Mouse (Mus musculus) forebrain, postnatal 0 days (tissue): Measurements from ENCODE around the gene Olfr281. TPM values are rescaled to one million over a fixed set of nuclear protein-coding genes. Genes with fewer than 3 reads are reported as not detected.
"Not testable (repeated sequence)": the region's sequence is repeated elsewhere in the genome, so short reads cannot be mapped to it uniquely, and the experiment has no call there.

Experiments used
- ATAC-seq: fragments of 200-750 bp; cut with Nextera tagmentation; 2 replicates; pipeline ENCODE4 v1.8.0; 2017; ENCODE audit warnings: mild to moderate bottlenecking, moderate library complexity
- DNase-seq: peaks from one replicate; pipeline ENCODE4 v3.0.0-alpha.2; 2015
- H3K27ac ChIP-seq: fragments of 300-500 bp; sonication (generic); 2 replicates; pipeline ENCODE4 v1.5.1; 2014; ENCODE audit warnings: low read depth, mild to moderate bottlenecking, antibody characterized with exemption, low read length, moderate library complexity, mixed read lengths
- H3K27me3 ChIP-seq: fragments of 300-500 bp; sonication (generic); 2 replicates; pipeline ENCODE4 v1.6.1; 2014; ENCODE audit warnings: mild to moderate bottlenecking, low read length, mixed read lengths; ENCODE audit not compliant: insufficient read depth
- H3K36me3 ChIP-seq: fragments of 300-500 bp; sonication (generic); 2 replicates; pipeline ENCODE4 v1.6.1; 2014; ENCODE audit warnings: mild to moderate bottlenecking, moderate library complexity; ENCODE audit not compliant: insufficient read depth
- H3K4me1 ChIP-seq: fragments of 300-500 bp; sonication (generic); 2 replicates; pipeline ENCODE4 v1.6.1; 2014; ENCODE audit warnings: antibody characterized with exemption; ENCODE audit not compliant: insufficient read depth
- H3K4me2 ChIP-seq: fragments of 300-500 bp; sonication (generic); 2 replicates; pipeline ENCODE4 v1.6.1; 2014; ENCODE audit warnings: low read depth, mild to moderate bottlenecking, moderate library complexity
- H3K4me3 ChIP-seq: fragments of 300-500 bp; sonication (generic); 2 replicates; pipeline ENCODE4 v1.5.1; 2014; ENCODE audit warnings: low read depth, low read length, mixed read lengths
- H3K9ac ChIP-seq: fragments of 300-500 bp; sonication (generic); 2 replicates; pipeline ENCODE4 v1.6.1; 2014; ENCODE audit warnings: mild to moderate bottlenecking
- H3K9me3 ChIP-seq: fragments of 300-500 bp; sonication (generic); 2 replicates; pipeline ENCODE4 v1.6.1; 2016; ENCODE audit warnings: low read length
- CTCF ChIP-seq: sonication (generic); IDR thresholded peaks from 2 replicates; pipeline ENCODE4 v1.5.1; 2016; ENCODE audit warnings: antibody characterized with exemption, control low read depth, low read depth
- WGBS: fragments of 180-500 bp; shearing (Covaris S2); extraction: QIAGEN DNeasy Blood & Tissue Kit; methylation state at CpG from one replicate; pipeline ENCODE4 v1.1.7; 2014; 5-methylcytosine and 5-hydroxymethylcytosine counted together
- polyA plus RNA-seq: library from polyadenylated mRNA; unstranded; fragments of >200 nt; fragmentation: Nextera tagmentation; extraction: Ambion mirVana; gene quantifications from 2 replicates; pipeline ENCODE4 v1.2.1, GENCODE M21; 2015
- total RNA-seq: library from RNA; depleted of rRNA; stranded (reverse); fragments of >200 nt; gene quantifications from 2 replicates; pipeline ENCODE4 v1.2.3, GENCODE M21; 2014

Olfr281 gene
- total and polyA plus RNA-seq, 2 experiments from 2014 or later = not detected

DNA sequence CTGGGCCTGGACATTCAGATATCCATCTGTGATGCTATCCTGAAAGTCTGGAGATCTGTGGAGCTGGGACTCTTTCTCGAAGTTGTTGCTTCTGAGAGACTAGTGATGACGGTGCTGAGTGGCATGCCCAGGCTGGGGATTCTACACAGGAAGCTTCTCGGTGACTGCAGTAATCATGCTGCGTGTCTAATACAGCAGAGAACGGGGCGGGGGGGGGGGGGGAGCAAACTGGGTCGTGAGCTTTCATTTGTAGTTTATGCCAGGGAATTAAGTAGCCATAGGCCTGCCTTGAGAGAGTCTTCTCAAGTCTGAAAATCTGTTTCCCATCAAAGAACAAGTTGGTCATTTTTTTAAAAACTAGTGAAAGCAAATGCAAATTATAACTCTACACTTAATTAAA lies 34.3 kb upstream of the Olfr281 start:
- TF ChIP-seq CTCF = no peak
- no peaks in the 10 kb centered on the region for H3K27me3 ChIP-seq
- 80% methylated on average over 7 of the region's 7 CpGs for WGBS
- ATAC-seq (no peak), DNase-seq (no peak)
- no peak overlapping the region for H3K27ac ChIP-seq
- H3K4me2 ChIP-seq = no peak overlapping the region
- H3K9ac ChIP-seq = no peak overlapping the region
- no peaks in the 10 kb centered on the region for H3K4me1 ChIP-seq
- no peaks in the 10 kb centered on the region for H3K36me3 ChIP-seq
- H3K4me3 ChIP-seq = no peak overlapping the region
- no peaks in the 10 kb centered on the region for H3K9me3 ChIP-seq

DNA sequence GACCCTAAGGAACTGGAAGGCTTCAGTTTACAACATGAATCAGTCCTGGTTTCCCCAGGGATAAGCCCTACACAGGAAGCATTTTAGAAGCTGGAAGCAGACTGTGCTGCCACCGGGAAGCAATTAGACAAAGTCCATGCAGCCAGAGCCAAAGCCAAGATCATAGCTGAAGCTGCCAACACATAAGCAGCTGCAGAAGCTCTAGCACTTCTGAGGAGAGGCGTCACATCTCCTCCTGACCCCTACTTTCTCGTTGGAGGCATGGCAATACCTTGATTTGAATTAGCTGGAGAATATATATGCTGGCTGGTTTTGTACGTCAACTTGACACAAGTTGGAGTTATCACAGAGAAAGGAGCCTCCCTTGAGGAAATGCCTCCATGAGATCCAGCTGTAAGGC lies 31.5 kb upstream of the Olfr281 start:
- TF ChIP-seq CTCF = no peak
- DNase-seq = no peak
- 70% methylated on average over 4 of the region's 4 CpGs for whole genome bisulfite sequencing
- Histone ChIP-seq H3K4me2 (no peak overlapping the region), H3K9me3 (no peaks in the 10 kb centered on the region), H3K4me3 (no peak overlapping the region), H3K4me1 (no peaks in the 10 kb centered on the region), H3K36me3 (no peaks in the 10 kb centered on the region), H3K27ac (no peak overlapping the region), H3K27me3 (no peaks in the 10 kb centered on the region), H3K9ac (no peak overlapping the region)
- ATAC-seq = no peak

DNA sequence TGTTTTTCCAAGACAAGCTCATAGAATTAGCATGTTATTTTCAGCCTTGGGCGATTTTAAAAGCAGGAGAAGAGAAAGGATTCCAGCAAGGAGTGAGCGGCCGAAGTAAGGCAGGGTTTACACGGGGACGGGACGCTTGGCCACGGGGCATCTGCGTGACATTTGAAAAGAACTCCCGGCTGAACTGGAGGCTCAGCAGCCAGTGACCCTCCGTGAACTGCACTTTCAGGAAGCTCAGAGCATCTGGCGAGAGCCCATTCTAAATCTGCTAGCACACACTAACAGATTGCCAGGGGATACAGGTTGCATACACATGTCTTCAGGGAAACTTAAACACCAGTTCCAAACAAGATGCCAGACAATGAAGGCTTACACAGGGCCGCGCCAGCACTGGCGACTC lies 28.1 kb upstream of the Olfr281 start:
- 69% methylated on average over 14 of the region's 14 CpGs for WGBS
- Histone ChIP-seq H3K9ac (no peak overlapping the region), H3K4me1 (no peaks in the 10 kb centered on the region), H3K27ac (no peak overlapping the region), H3K27me3 (no peaks in the 10 kb centered on the region), H3K4me2 (no peak overlapping the region), H3K9me3 (no peaks in the 10 kb centered on the region), H3K36me3 (no peaks in the 10 kb centered on the region), H3K4me3 (no peak overlapping the region)
- no peak for TF ChIP-seq CTCF
- no peak for ATAC-seq
- no peak for DNase-seq

DNA sequence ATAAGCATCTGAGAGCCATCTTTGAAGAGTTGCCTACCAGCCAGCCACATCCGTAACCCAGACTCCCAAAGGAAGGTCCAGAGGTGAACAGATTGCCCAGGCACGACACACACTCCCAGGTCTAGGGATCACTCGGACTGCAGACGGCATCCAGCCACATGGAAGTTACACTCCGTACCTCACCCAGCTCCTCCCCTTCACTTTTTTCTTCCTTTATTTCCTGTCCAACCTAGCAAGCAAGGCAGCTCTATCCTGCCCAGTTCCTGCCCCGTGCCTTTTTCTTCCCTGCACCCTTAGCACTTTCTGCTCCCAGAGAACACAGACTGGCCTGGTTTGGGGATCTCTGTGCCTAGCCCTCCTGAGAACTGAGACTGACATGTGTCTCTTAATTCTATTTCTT lies 27.6 kb upstream of the Olfr281 start:
- ATAC-seq = no peak

DNA sequence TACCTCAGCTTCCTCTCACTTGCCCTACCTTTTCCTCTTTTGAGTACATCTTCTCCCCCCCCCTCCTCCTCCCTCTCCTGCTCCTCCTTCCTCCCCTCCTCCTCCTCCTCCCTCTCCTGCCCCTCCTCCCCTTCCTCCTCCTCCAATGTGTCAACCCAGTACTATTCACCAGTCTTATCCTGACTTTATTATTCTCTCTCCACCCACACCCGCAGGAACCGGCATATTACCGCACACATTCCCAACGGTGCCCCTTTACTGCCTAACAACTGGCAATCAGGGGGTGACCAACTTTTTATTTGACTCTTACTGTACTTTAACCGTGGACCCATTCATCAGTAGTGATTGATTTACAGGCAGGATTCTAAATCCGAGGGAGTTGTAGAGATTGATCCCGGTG lies 27.2 kb upstream of the Olfr281 start:
- Histone ChIP-seq H3K9me3 (no peaks in the 10 kb centered on the region), H3K4me2 (no peak overlapping the region), H3K27me3 (no peaks in the 10 kb centered on the region), H3K36me3 (no peaks in the 10 kb centered on the region), H3K9ac (no peak overlapping the region), H3K4me1 (no peaks in the 10 kb centered on the region), H3K27ac (no peak overlapping the region), H3K4me3 (no peak overlapping the region)
- DNase-seq (no peak), ATAC-seq (no peak)
- 88% methylated on average over 7 of the region's 7 CpGs for WGBS
- no peak for TF ChIP-seq CTCF

More for the DNA sequence above, 27.6 kb upstream of the Olfr281 start:
- Histone ChIP-seq H3K27me3 (no peaks in the 10 kb centered on the region), H3K4me3 (no peak overlapping the region), H3K27ac (no peak overlapping the region), H3K9ac (no peak overlapping the region), H3K4me1 (no peaks in the 10 kb centered on the region), H3K9me3 (no peaks in the 10 kb centered on the region), H3K36me3 (no peaks in the 10 kb centered on the region), H3K4me2 (no peak overlapping the region)
- no peak for TF ChIP-seq CTCF
- WGBS = 82% methylated on average over 6 of the region's 6 CpGs
- DNase-seq = no peak

DNA sequence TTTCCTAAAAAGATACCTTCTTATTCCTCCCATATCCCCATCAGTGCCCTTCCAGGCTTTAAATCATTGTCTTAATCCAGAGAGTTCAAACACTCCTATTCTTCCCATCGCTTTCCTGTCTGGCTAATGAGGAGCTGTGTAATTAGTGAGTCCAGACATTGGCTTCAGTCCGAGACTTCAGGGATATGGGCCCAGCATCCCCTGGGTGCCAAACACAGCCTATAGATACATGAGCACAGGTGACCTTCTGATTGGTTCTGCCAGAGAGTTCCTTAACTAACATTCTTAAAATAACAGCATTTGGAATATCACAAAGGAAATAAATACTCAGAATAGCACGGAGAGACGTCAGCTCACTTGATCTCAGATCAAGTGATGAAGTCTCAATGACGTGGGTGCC lies 21.5 kb upstream of the Olfr281 start, which contains the start of gene Olfr282:
Gene Olfr282, plus strand, starts transcription at position 301 of the 400 bp plus-strand sequence.
- not testable (repeated sequence) for DNase-seq, H3K9ac ChIP-seq, H3K36me3 ChIP-seq, H3K27me3 ChIP-seq, H3K4me3 ChIP-seq, H3K9me3 ChIP-seq, ATAC-seq, H3K4me2 ChIP-seq, H3K27ac ChIP-seq, H3K4me1 ChIP-seq
- WGBS = 51% methylated on average over 5 of the region's 5 CpGs

DNA sequence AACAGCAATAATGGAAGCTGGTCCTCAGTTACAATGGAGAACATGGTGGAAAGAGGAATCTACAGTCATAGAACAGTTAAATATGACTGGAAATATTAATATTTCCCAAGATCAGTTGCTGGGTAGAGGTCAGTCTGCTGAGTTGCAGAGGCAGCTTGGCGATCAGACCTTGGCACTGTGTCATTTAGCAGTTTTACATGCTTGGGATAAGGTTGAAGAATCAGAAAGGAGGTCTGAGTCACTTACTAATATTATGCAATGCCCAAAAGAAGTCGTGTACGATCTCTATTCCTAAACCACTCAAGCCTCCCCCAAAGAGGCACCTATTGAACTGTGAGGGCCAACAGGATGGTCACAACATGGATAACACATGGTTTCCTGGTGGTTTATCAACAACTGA lies 7.8 kb upstream of the Olfr281 start:
- Histone ChIP-seq H3K4me2 (no peak overlapping the region), H3K4me3 (no peak overlapping the region), H3K9ac (no peak overlapping the region), H3K4me1 (no peaks in the 10 kb centered on the region), H3K36me3 (no peaks in the 10 kb centered on the region), H3K27ac (no peak overlapping the region), H3K27me3 (no peaks in the 10 kb centered on the region), H3K9me3 (no peaks in the 10 kb centered on the region)
- ATAC-seq (no peak), DNase-seq (no peak)
- no peak for TF ChIP-seq CTCF
- 82% methylated on average over 3 of the region's 3 CpGs for WGBS

DNA sequence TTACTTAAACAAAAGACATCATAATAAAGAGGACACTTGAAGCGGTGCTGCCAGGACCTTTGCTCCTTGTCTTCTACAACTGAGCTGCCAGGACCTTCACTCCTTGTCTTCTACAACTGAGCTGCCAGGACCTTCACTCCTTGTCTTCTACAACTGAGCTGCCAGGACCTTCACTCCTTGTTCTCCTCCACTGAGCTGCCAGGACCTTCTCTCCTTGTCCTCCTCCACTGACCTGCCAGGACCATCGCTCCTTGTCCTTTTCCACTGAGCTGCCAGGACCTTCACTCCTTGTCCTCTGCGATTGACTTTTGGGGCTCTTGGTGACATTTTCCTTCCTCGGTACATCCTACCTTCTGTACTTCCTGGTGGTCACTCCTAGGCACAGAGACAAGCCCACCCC lies 3.9 kb upstream of the Olfr281 start:
- Histone ChIP-seq H3K4me3 (no peak overlapping the region), H3K36me3 (no peaks in the 10 kb centered on the region), H3K9ac (no peak overlapping the region), H3K9me3 (no peaks in the 10 kb centered on the region), H3K27me3 (no peaks in the 10 kb centered on the region), H3K4me1 (no peaks in the 10 kb centered on the region), H3K4me2 (no peak overlapping the region), H3K27ac (no peak overlapping the region)
- 51% methylated on average over 4 of the region's 4 CpGs for WGBS
- ATAC-seq (no peak), DNase-seq (no peak)
- TF ChIP-seq CTCF = no peak
